Mouse (Mus musculus): ENCODE measurements around the gene Fyco1.

DNA sequence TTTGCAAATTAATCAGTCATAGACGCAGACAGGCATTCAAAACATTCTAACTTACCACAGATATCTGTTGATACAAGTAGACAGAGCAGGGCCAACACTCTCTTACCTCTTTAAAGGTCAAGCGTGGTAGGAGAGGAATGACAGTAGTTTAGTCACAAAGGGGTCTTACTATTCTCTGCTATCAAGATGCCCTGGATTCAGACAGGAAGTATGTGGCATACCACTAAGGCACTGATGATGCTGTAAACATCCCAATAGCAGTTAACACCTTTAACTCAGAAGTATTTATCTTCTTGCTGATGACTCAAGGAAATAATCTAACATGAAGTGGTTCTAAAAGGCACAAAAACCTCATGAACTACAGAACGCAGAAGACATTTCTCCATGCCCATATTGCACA, 15.8 kb downstream of the Fyco1 start:
- TF ChIP-seq POLR2A (IDR thresholded peaks at IDR 0.05; ENCODE audit: insufficient read length, low read depth) (no peak), TCF12 (IDR thresholded peaks at IDR 0.05; ENCODE audit: insufficient read depth, poor library complexity, severe bottlenecking) (no peak), E2F4 (IDR thresholded peaks at IDR 0.05; ENCODE audit: insufficient read depth) (no peak), SRF (IDR thresholded peaks at IDR 0.05; ENCODE audit: control insufficient read depth, insufficient read length, low read depth) (no peak), MAX (IDR thresholded peaks at IDR 0.05; ENCODE audit: low read depth) (no peak), TCF3 (IDR thresholded peaks at IDR 0.05; ENCODE audit: insufficient read length, low read depth) (no peak), POLR2AphosphoS2 (IDR thresholded peaks at IDR 0.05; ENCODE audit: insufficient read length, low read depth) (no peak), REST (IDR thresholded peaks at IDR 0.05; ENCODE audit: insufficient read depth, insufficient read length) (no peak)
